Mouse (Mus musculus): ENCODE data around the gene Nfkb1. TPM values are rescaled to one million over a fixed set of nuclear protein-coding genes. Genes with fewer than 3 reads are reported as not detected.

Gene Nfkb1
- polyA plus RNA-seq, 1 experiment from 2014 or later: 13.7 TPM

DNA sequence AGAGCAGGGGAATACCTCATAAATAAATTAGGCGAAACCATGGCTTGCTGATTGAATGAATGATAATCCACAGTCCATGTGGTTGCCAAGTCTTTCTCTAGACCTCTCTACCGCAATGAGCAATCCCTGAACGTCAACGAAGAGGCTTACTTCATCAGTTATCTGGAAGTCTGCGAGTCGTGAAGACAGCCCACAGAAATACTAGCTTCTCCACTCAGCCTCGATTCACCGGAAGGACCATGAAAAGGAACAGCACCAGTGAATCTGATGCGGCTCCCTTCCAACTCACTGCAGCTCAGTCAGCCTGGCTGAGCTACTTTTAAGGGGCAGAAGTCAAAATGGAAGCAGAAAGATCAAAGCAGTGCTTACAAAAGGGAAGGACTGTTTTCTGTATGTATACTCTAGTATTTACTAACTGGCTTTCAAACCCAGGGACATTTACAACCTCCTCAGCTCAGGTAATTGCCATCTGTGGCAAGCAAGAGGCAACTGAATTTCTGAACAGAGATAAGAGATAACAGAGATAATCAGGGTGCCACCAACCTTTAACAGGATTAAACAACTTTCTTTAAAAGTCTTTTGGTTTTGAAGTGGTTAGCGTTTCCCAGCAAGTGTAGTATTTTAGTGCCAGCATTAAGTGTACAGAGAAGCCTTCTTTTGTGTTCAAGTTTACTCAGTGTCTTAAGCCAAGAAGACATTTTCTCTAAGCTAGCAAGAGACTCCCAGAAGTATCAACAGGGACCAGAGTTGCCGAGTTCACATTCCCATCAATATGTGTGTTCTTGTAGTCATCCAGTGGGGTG, 2.2 kb downstream of the Nfkb1 start:
- 28% methylated on average over 11 of the region's 11 CpGs for WGBS

DNA sequence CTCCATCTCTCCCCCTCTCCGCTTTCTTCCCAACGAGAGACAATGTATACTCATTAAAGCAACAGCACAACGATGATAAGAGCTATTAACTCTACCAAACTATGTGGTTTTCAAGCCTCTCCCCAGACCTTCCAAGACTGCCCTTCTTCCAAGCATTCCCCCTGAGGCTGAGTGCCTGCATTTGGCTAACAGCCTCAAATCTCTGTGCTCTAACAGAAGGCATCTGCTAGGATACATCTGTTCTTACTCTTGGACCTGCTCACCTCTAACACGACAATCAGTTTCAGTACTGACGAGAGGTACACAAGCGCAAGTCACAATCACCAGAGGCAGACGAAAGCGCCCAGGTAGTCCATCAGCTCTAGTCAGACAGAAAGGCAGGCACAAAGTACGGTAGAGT, 3.4 kb downstream of the Nfkb1 start:
- H3K9ac ChIP-seq (ENCODE audit: low read depth, low read length): no peak overlapping the region
- WGBS: 68% methylated on average over 9 of the region's 9 CpGs
- no peak for ATAC-seq
- no peaks in the 10 kb centered on the region for H3K27me3 ChIP-seq (replicated peaks; ENCODE audit: control insufficient read depth, insufficient read depth, low read length)
- H3K4me1 ChIP-seq (ENCODE audit: control insufficient read depth, insufficient read depth, low read length): peaks cover 25% of the 10 kb centered on the region
- no peak overlapping the region for H3K4me3 ChIP-seq (ENCODE audit: low read length)
- no peaks in the 10 kb centered on the region for H3K36me3 ChIP-seq (ENCODE audit: control insufficient read depth, insufficient read depth, low read length)
- H3K9me3 ChIP-seq (ENCODE audit: control insufficient read depth, low read length): no peaks in the 10 kb centered on the region
- H3K27ac ChIP-seq (ENCODE audit: low read length): no peak overlapping the region
- H3K4me2 ChIP-seq (ENCODE audit: low read depth, low read length): no peak overlapping the region

More for the DNA sequence above, 2.2 kb downstream of the Nfkb1 start:
- H3K27me3 ChIP-seq (replicated peaks; ENCODE audit: control insufficient read depth, insufficient read depth, low read length): no peaks in the 10 kb centered on the region
- H3K4me2 ChIP-seq (ENCODE audit: low read depth, low read length): peak overlapping the region; percentile 52
- H3K9ac ChIP-seq (ENCODE audit: low read depth, low read length): peak overlapping the region; percentile 2; the same call in 1 of the 2 replicates
- no peaks in the 10 kb centered on the region for H3K36me3 ChIP-seq (ENCODE audit: control insufficient read depth, insufficient read depth, low read length)
- H3K9me3 ChIP-seq (ENCODE audit: control insufficient read depth, low read length): no peaks in the 10 kb centered on the region
- peaks cover 25% of the 10 kb centered on the region for H3K4me1 ChIP-seq (ENCODE audit: control insufficient read depth, insufficient read depth, low read length)
- no peak for ATAC-seq
- H3K27ac ChIP-seq (ENCODE audit: low read length): no peak overlapping the region
- H3K4me3 ChIP-seq (ENCODE audit: low read length): peak overlapping the region; percentile 81; the same call in 1 of the 2 replicates

GRCm38 (mm10) chr3:135686419-135686818, 4.9 kb downstream of the Nfkb1 start:
- no peak for ATAC-seq
- Histone ChIP-seq H3K4me3 (ENCODE audit: low read length) (no peak overlapping the region), H3K4me1 (ENCODE audit: control insufficient read depth, insufficient read depth, low read length) (peaks cover 32% of the 10 kb centered on the region), H3K27ac (ENCODE audit: low read length) (no peak overlapping the region), H3K9ac (ENCODE audit: low read depth, low read length) (no peak overlapping the region), H3K36me3 (ENCODE audit: control insufficient read depth, insufficient read depth, low read length) (no peaks in the 10 kb centered on the region), H3K9me3 (ENCODE audit: control insufficient read depth, low read length) (no peaks in the 10 kb centered on the region), H3K27me3 (replicated peaks; ENCODE audit: control insufficient read depth, insufficient read depth, low read length) (no peaks in the 10 kb centered on the region), H3K4me2 (ENCODE audit: low read depth, low read length) (no peak overlapping the region)
- 68% methylated on average over 5 of the region's 5 CpGs for WGBS

- no peaks in the 10 kb centered on the region for H3K27me3 ChIP-seq (replicated peaks; ENCODE audit: control insufficient read depth, insufficient read depth, low read length)
- WGBS: 66% methylated on average over 6 of the region's 6 CpGs
- no peak overlapping the region for H3K4me3 ChIP-seq (ENCODE audit: low read length)
- H3K4me1 ChIP-seq (ENCODE audit: control insufficient read depth, insufficient read depth, low read length): peaks cover 29% of the 10 kb centered on the region
- no peak overlapping the region for H3K4me2 ChIP-seq (ENCODE audit: low read depth, low read length)
- H3K9ac ChIP-seq (ENCODE audit: low read depth, low read length): no peak overlapping the region
- no peak overlapping the region for H3K27ac ChIP-seq (ENCODE audit: low read length)
- no peaks in the 10 kb centered on the region for H3K9me3 ChIP-seq (ENCODE audit: control insufficient read depth, low read length)
- no peaks in the 10 kb centered on the region for H3K36me3 ChIP-seq (ENCODE audit: control insufficient read depth, insufficient read depth, low read length)
- ATAC-seq: no peak
These were observed 8.1 kb downstream of the Nfkb1 start for GRCm38 (mm10) chr3:135683275-135683674.

- Histone ChIP-seq H3K27ac (ENCODE audit: low read length) (no peak overlapping the region), H3K9me3 (ENCODE audit: control insufficient read depth, low read length) (no peaks in the 10 kb centered on the region), H3K36me3 (ENCODE audit: control insufficient read depth, insufficient read depth, low read length) (no peaks in the 10 kb centered on the region), H3K27me3 (replicated peaks; ENCODE audit: control insufficient read depth, insufficient read depth, low read length) (no peaks in the 10 kb centered on the region), H3K4me1 (ENCODE audit: control insufficient read depth, insufficient read depth, low read length) (peaks cover 24% of the 10 kb centered on the region), H3K4me3 (ENCODE audit: low read length) (no peak overlapping the region), H3K4me2 (ENCODE audit: low read depth, low read length) (no peak overlapping the region), H3K9ac (ENCODE audit: low read depth, low read length) (no peak overlapping the region)
- 0 out of 2 replicates have a peak, but pooled peaks have one; percentile 31 for ATAC-seq
- WGBS: 35% methylated on average over 3 of the region's 3 CpGs
These were observed 9.1 kb downstream of the Nfkb1 start for GRCm38 (mm10) chr3:135682240-135682639.

DNA sequence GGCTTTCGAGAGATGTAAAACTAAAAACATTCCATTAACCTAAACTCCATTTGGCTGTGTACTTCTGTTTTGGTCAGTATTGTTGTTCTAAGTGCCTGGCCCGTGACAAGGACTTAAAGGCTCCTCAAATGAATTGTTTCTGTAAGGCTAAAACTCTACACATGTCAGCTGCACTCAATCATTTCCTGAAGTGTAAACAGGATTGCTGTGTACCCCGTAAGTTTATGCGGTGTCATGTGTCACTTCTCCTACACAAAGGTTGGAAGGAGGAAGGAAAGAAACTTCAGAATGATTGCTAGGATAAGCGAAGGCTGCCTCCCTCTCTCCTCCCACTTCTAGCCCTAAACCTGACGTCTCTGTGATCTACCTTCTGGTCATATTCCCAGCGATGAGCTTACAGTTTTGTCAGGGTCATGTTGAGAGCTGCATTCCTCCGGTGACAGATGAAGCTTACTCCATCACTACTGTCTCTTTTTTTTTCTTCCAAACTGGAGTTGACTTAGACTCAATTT, 10.0 kb downstream of the Nfkb1 start:
- no peak overlapping the region for H3K27ac ChIP-seq (ENCODE audit: low read length)
- WGBS: 35% methylated on average over 8 of the region's 8 CpGs
- peak; percentile 24; the same call in 1 of the 2 replicates for ATAC-seq

DNA sequence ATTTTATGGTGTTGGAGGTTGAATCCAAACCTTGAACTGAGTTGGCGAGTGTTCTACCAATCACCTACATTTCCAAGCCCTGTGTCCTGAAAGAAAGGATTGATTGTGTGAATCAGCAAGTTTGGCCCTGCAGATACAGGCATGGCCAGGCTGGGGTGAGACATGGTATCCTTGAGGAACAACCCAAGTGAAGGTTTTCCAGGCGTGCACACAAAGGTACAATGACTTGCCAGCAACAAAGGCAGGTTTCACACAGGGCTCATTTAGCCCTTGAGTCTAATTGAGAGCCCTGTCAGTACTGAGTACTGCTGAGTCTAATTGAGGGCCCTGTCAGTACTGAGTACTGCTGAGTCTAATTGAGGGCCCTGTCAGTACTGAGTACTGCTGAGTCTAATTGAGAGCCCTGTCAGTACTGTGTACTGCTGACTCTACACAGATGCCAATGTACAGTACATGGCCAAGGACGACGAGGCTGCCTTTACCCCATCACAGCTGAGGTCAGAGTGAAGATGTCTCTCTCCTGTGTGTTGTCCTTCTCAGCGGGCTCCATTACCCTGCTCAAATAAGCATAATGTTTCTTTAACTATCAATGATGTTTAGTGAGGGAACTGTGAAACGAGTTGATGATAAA, 11.0 kb downstream of the Nfkb1 start:
- Histone ChIP-seq H3K4me3 (ENCODE audit: low read length) (no peak overlapping the region), H3K4me2 (ENCODE audit: low read depth, low read length) (no peak overlapping the region), H3K9me3 (ENCODE audit: control insufficient read depth, low read length) (no peaks in the 10 kb centered on the region), H3K9ac (ENCODE audit: low read depth, low read length) (no peak overlapping the region), H3K27me3 (replicated peaks; ENCODE audit: control insufficient read depth, insufficient read depth, low read length) (no peaks in the 10 kb centered on the region), H3K4me1 (ENCODE audit: control insufficient read depth, insufficient read depth, low read length) (peaks cover 27% of the 10 kb centered on the region), H3K27ac (ENCODE audit: low read length) (no peak overlapping the region), H3K36me3 (ENCODE audit: control insufficient read depth, insufficient read depth, low read length) (no peaks in the 10 kb centered on the region)
- WGBS: 73% methylated on average over 6 of the region's 6 CpGs
- ATAC-seq: no peak

More for the DNA sequence above, 10.0 kb downstream of the Nfkb1 start:
- Histone ChIP-seq H3K4me2 (ENCODE audit: low read depth, low read length) (no peak overlapping the region), H3K9me3 (ENCODE audit: control insufficient read depth, low read length) (no peaks in the 10 kb centered on the region), H3K36me3 (ENCODE audit: control insufficient read depth, insufficient read depth, low read length) (no peaks in the 10 kb centered on the region), H3K27me3 (replicated peaks; ENCODE audit: control insufficient read depth, insufficient read depth, low read length) (no peaks in the 10 kb centered on the region), H3K4me3 (ENCODE audit: low read length) (no peak overlapping the region), H3K9ac (ENCODE audit: low read depth, low read length) (no peak overlapping the region), H3K4me1 (ENCODE audit: control insufficient read depth, insufficient read depth, low read length) (peaks cover 27% of the 10 kb centered on the region)

DNA sequence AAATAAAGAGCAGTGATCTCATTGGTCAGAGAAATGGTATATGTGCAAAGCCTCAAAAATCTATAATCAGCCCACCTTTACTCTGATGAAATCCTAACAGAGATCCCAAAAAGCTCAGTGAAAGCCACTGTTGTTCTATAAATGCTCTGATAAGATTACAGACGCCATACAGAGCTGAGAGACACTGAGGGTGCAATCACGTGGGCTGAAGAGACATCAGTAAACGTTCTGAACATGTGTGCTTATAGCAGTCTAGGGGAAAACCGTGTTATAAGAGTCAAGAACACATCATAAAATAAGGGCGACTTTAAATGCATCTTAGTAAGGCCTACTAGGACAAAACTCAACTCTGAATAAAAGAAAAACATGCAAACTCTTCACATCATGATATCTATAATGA, 14.3 kb downstream of the Nfkb1 start:
- Histone ChIP-seq H3K36me3 (ENCODE audit: control insufficient read depth, insufficient read depth, low read length) (no peaks in the 10 kb centered on the region), H3K27ac (ENCODE audit: low read length) (no peak overlapping the region), H3K4me1 (ENCODE audit: control insufficient read depth, insufficient read depth, low read length) (peaks cover 38% of the 10 kb centered on the region), H3K27me3 (replicated peaks; ENCODE audit: control insufficient read depth, insufficient read depth, low read length) (no peaks in the 10 kb centered on the region), H3K4me2 (ENCODE audit: low read depth, low read length) (no peak overlapping the region), H3K4me3 (ENCODE audit: low read length) (no peak overlapping the region), H3K9ac (ENCODE audit: low read depth, low read length) (no peak overlapping the region), H3K9me3 (ENCODE audit: control insufficient read depth, low read length) (no peaks in the 10 kb centered on the region)
- 47% methylated on average over 5 of the region's 5 CpGs for WGBS
- ATAC-seq: no peak

DNA sequence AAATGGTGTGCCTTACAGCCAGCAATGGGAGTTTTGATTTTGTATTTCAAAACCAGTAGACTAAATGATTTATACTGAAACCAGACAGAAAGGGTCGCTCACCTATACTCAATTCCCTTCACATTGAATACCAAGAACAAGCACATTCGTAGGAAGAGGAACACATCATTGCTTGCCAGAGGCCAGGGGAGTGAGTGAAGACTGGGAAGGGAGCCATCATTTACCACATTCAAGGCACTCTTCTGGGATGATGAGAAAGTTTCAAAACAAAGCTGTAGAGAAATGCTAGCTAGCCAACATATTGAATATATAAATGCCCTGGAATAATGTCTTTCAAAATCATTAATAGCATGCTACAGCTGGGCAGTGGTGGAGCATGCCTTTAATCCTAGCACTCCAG, 15.0 kb downstream of the Nfkb1 start:
- no peak overlapping the region for H3K9ac ChIP-seq (ENCODE audit: low read depth, low read length)
- H3K4me1 ChIP-seq (ENCODE audit: control insufficient read depth, insufficient read depth, low read length): peaks cover 35% of the 10 kb centered on the region
- H3K27ac ChIP-seq (ENCODE audit: low read length): no peak overlapping the region
- H3K36me3 ChIP-seq (ENCODE audit: control insufficient read depth, insufficient read depth, low read length): no peaks in the 10 kb centered on the region
- H3K9me3 ChIP-seq (ENCODE audit: control insufficient read depth, low read length): no peaks in the 10 kb centered on the region
- no peak for ATAC-seq
- no peaks in the 10 kb centered on the region for H3K27me3 ChIP-seq (replicated peaks; ENCODE audit: control insufficient read depth, insufficient read depth, low read length)
- H3K4me3 ChIP-seq (ENCODE audit: low read length): no peak overlapping the region
- no peak overlapping the region for H3K4me2 ChIP-seq (ENCODE audit: low read depth, low read length)
- WGBS: 81% methylated on average over 2 of the region's 2 CpGs

All from intestine, embryonic 16.5 days (tissue).